Mouse (Mus musculus) thymus, adult 2 months (tissue): Measurements from ENCODE around the gene Tshr.

Source experiments
- CTCF ChIP-seq: fragments of 200-500 bp; IDR thresholded peaks from 2 replicates; pipeline ENCODE4 v1.5.1; 2012; ENCODE audit warnings: mild to moderate bottlenecking, control low read depth, low read length, moderate library complexity, borderline replicate concordance; ENCODE audit not compliant: control insufficient read depth, poor library complexity, insufficient read depth; ENCODE audit errors: extremely low read depth
- POLR2A ChIP-seq: fragments of 200-500 bp; IDR thresholded peaks from 2 replicates; pipeline ENCODE4 v1.6.1; 2012; ENCODE audit warnings: mild to moderate bottlenecking, low read length, control low read depth, moderate library complexity; ENCODE audit not compliant: control insufficient read depth, poor library complexity, insufficient read depth; ENCODE audit errors: extremely low read depth

- TF ChIP-seq POLR2A (no peak), CTCF (peak; percentile 68; the same call in 1 of the 2 replicates)
These were observed 38.9 kb downstream of the Tshr start for GRCm38 (mm10) chr12:91423125-91423820.
